Mouse (Mus musculus) lung, postnatal 14 days (tissue): ENCODE data around the gene Mrtfb.

Experiments used
- DNase-seq: peaks from one replicate; pipeline ENCODE4 v3.0.0; 2021

Mrtfb gene

GRCm38 (mm10) chr16:13354431-13354830 lies 98.2 kb downstream of the Mrtfb start:
- DNase-seq, result no peak

- peak; percentile 74 for DNase-seq
Observed at GRCm38 (mm10) chr16:13357806-13358679, 101.8 kb downstream of the Mrtfb start.

GRCm38 (mm10) chr16:13358741-13359140 lies 102.5 kb downstream of the Mrtfb start:
- no peak for DNase-seq

GRCm38 (mm10) chr16:13359405-13359858 lies 103.2 kb downstream of the Mrtfb start:
- no peak for DNase-seq

GRCm38 (mm10) chr16:13360208-13360607 lies 103.9 kb downstream of the Mrtfb start:
- no peak for DNase-seq

DNA sequence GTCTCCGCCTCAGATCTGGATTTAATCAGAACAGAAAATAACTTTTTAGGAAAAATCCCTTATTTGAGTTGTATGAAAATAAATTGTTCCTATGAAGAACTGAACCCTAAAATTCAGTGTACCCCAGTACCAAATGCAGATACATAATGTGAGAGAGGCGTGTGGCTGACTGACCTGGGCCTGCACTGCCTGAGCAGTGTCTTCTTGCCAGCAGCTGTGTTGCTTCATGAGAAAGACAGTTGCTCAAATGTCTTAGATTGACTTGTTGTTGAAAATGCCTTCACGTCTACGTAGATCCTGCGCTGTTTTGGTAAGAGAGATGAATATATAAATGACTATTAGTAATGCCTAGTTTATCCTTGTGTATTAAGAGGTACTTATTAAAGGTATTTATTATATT lies 104.6 kb downstream of the Mrtfb start:
- DNase-seq, result no peak

GRCm38 (mm10) chr16:13363141-13363540 lies 106.9 kb downstream of the Mrtfb start:
- no peak for DNase-seq

DNA sequence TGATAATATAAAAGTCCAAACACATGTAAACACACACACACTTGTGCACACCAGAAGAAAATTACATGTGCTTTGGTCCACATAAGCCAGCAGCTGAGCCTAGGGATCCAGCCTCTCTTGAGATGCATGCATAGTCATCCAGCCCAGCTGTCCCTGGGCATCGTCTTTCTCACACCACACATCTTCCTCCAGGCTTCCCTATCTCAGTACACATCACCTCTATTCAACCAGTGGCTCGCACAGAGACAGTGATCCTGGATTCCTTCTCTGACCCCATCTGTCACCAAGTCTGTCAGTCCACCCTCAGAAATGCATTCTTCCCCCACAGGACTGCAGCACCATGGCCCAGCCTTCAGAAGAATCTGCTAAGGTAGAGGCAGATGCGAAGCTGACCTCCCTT lies 107.9 kb downstream of the Mrtfb start:
- no peak for DNase-seq

DNA sequence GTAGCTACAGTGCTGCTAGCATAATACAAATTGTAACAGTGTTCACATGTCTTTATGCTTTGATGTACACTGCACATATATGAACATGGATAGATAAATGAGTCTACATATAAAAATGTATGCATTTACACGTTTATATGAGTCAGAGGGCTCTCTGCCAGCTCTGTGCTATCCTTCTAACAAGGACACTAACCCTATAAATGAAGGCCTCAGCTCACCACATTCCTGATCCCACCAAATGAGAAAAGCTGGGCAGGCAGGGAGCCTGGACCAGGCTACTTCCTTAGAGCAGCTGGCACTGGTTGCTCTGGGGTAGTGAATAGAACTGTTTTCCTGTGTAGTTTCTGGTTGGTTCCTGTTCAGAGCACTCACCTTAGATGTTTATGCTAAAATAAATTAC lies 110.0 kb downstream of the Mrtfb start:
- DNase-seq, result no peak

- DNase-seq, result peak; percentile 12
Observed at GRCm38 (mm10) chr16:13366802-13367465, 110.7 kb downstream of the Mrtfb start.

GRCm38 (mm10) chr16:13367466-13367856 lies 111.2 kb downstream of the Mrtfb start:
- DNase-seq, result no peak

DNA sequence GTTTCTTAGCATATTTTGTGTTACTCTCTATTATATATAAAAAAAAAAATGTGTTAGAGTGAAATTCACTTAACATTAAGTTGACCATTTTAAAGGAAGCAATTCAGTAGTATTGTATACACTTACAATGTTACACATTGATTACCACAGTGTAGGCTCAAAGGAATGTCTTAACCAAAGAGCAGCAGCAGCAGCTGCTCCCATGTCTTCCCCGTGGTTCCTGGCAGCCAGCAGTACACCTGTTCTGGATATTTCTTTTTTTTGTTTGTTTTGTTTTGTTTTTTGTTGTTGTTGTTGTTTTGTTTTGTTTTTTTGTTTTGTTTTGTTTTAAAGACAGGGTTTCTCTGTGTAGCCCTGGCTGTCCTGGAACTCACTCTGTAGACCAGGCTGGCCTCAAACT lies 112.4 kb downstream of the Mrtfb start:
- DNase-seq, result no peak

GRCm38 (mm10) chr16:13371740-13372287 lies 115.5 kb downstream of the Mrtfb start:
- DNase-seq, result peak; percentile 85

GRCm38 (mm10) chr16:13372899-13373533 lies 116.7 kb downstream of the Mrtfb start:
- DNase-seq, result no peak

- DNase-seq, result no peak
Observed at GRCm38 (mm10) chr16:13376947-13377486, 120.7 kb downstream of the Mrtfb start.

- DNase-seq, result peak; percentile 51
Observed at GRCm38 (mm10) chr16:13378157-13378556, 121.9 kb downstream of the Mrtfb start.

- no peak for DNase-seq
Observed at GRCm38 (mm10) chr16:13379865-13380264, 123.6 kb downstream of the Mrtfb start.

GRCm38 (mm10) chr16:13381771-13382170 lies 125.5 kb downstream of the Mrtfb start:
- no peak for DNase-seq

DNA sequence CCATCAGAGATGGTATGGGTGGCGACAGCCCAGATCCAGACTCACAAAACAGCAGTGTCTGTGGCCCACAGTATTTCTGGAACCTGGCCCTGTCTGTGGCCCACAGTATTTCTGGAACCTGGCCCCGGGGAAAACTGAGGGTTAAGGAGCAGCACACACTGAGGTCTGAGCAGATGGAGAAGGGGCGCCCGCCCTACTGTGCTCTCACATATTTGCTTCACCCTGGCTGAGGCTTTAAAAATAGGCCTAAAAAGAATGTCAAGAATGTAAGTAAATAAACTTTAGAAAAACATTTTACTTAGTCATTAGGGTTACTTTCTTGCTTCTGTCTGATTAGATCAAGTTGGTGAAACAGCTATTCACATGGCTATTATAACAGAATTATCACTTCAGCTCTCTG lies 131.0 kb downstream of the Mrtfb start:
- peak; percentile 18 for DNase-seq

GRCm38 (mm10) chr16:13400375-13400774 lies 144.1 kb downstream of the Mrtfb start:
- no peak for DNase-seq

GRCm38 (mm10) chr16:13401591-13401990 lies 145.3 kb downstream of the Mrtfb start:
- no peak for DNase-seq

GRCm38 (mm10) chr16:13404656-13405055 lies 148.4 kb downstream of the Mrtfb start:
- no peak for DNase-seq

DNA sequence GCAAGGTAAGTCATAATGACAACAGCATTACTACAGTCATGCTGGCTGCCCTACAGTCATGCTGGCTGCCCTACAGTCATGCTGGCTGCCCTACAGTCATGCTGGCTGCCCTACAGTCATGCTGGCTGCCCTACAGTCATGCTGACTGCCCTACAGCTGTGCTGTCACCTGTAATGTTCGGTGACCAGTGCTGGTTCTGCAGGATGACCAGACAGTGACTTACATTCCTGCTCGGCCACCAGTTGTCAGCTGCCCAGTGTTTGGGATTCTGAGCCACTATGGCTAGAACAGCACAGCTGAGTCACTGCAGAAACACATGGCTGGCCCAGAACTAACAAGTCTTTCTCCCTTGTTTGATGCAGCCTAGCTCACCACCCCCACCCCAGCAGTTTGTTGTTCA lies 149.1 kb downstream of the Mrtfb start:
- no peak for DNase-seq
